Mouse (Mus musculus) retina, postnatal 1 day (tissue): ENCODE measurements at regions not wholly inside any gene's neighbourhood (a gene's known extent, or its start where the extent isn't known, plus 50 kb on each side); places are given as distances from the start of the nearest gene placed in this dataset.
A peak's percentile ranks its signal among the peaks of the same experiment; 100 is the strongest.

Experiments
- DNase-seq: peaks from one replicate; pipeline ENCODE4 v3.0.0-alpha.2; 2012

- DNase-seq, result no peak
Measured at GRCm38 (mm10) chr2:116942321-116942791, 63.9 kb downstream of the Tmco5 start.

- no peak for DNase-seq
Measured at GRCm38 (mm10) chr2:116948538-116948937, 70.0 kb downstream of the Tmco5 start.

- DNase-seq, result no peak
Measured at GRCm38 (mm10) chr2:116949741-116950140, 71.2 kb downstream of the Tmco5 start.

DNA sequence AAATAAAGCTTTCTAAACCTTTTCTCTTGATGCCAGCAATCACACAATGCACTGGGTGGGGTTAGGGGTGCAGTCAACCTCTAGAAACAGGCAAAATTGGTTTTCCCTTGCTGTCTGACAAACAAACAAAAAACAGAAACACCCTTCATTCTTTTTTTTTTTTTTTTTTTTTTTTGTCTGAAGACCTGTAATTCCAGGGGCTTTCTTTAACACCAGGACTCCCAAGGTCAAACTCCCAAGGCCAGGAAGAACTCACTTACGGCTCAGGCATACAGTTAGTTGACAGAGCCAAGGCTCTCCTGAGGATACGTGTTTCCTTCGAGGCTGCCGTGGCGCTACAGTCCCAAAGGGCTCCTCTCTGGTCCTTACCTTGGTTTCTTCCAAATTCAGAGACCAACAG lies 71.7 kb downstream of the Tmco5 start:
- DNase-seq, result no peak

DNA sequence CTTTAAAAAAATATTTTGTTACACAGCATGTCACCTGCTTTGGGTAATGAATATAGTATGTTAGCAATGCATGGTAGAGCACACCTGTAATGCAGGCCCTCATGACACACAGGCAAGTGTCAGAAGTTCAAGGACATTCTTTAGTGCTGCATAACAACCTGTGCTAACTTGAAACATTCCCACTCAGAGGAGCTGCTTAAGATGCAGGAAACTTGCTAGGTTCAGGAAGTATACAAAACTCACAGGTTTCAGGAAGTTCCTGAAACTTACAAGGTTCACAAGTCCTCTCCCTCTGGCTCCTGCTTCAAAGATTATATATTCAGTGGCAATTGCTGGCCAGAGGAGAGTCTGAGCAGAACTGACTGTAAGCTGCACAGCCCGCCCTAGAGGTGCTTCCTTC lies 73.0 kb downstream of the Tmco5 start:
- DNase-seq, result no peak

- no peak for DNase-seq
Measured at GRCm38 (mm10) chr2:116954280-116954679, 75.8 kb downstream of the Tmco5 start.

GRCm38 (mm10) chr2:116954896-116955295 lies 76.4 kb downstream of the Tmco5 start:
- no peak for DNase-seq

DNA sequence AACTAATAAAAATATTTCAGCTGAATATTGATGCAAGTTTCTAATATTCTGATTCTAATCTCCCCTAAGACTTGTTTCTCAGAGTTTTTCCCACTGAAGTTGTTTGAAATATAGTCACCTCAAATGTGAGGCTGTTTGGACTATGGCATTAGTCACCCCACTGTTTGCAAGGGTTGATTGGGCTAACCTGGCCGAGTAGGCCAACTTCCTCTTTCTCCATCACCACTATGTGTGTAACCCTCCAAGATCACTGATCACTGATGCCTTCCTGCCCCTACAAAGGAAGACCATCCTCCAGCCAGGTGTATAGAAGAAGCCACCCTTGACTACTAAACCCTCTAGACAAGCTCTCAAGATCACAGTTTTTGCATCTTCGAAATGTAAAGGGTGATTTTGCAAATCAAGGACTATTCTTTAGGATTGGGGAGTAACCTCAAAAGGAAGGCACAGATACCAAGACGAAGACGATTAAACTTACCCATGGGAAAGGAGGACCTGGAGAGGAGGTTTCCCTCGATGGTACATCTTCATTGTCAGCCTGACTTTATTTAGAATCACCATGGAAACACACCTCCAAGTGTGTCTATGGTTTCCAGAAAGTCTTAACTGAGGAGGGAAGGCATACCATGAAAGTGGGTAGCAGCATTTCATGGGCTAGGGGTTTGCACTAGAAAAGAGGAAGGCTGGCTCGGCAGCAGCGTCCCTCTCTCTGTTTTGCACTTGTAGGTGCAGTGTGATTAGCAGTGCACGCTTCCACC lies 84.8 kb downstream of the Tmco5 start:
- no peak for DNase-seq

GRCm38 (mm10) chr2:116966266-116966665 lies 87.8 kb downstream of the Tmco5 start:
- DNase-seq, result no peak

- peak; percentile 55 for DNase-seq
Measured at GRCm38 (mm10) chr2:116971666-116972613, 93.4 kb downstream of the Tmco5 start.

- peak; percentile 64 for DNase-seq
Measured at GRCm38 (mm10) chr2:116972614-116972985, 94.1 kb downstream of the Tmco5 start.

- DNase-seq, result no peak
Measured at GRCm38 (mm10) chr2:116973441-116973840, 95.0 kb downstream of the Tmco5 start.

GRCm38 (mm10) chr2:116974152-116974551 lies 95.7 kb downstream of the Tmco5 start:
- no peak for DNase-seq

DNA sequence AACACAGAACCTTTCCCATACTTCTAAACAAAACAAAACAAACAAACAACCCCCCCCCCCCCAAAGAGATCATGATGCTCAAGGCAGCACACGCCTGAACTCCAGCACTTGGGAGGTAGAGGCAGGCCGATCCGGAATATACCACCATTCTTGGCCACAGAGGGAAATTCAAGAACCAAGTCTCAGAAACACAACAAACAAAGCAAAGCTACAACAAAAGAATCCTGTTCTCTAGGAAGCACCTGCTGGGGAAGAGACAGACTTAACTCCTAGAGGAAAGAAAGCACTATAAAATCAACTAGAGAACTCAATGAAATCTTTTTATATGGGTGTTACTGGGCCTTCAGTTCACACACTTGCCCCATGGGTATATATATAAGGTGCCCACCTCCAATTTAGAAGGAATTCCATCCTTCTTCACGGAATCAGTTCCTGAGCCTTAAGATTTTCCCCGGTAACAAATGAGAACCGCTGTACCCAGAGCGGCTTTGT lies 96.1 kb downstream of the Tmco5 start:
- peak; percentile 51 for DNase-seq

- DNase-seq, result no peak
Measured at GRCm38 (mm10) chr2:116975091-116975600, 96.7 kb downstream of the Tmco5 start.

- peak; percentile 98 for DNase-seq
Measured at GRCm38 (mm10) chr2:116975601-116976431, 97.3 kb downstream of the Tmco5 start.

- DNase-seq, result no peak
Measured at GRCm38 (mm10) chr2:116976432-116976750, 97.9 kb downstream of the Tmco5 start.

GRCm38 (mm10) chr2:116976951-116977503 lies 98.5 kb downstream of the Tmco5 start:
- peak; percentile 29 for DNase-seq

DNA sequence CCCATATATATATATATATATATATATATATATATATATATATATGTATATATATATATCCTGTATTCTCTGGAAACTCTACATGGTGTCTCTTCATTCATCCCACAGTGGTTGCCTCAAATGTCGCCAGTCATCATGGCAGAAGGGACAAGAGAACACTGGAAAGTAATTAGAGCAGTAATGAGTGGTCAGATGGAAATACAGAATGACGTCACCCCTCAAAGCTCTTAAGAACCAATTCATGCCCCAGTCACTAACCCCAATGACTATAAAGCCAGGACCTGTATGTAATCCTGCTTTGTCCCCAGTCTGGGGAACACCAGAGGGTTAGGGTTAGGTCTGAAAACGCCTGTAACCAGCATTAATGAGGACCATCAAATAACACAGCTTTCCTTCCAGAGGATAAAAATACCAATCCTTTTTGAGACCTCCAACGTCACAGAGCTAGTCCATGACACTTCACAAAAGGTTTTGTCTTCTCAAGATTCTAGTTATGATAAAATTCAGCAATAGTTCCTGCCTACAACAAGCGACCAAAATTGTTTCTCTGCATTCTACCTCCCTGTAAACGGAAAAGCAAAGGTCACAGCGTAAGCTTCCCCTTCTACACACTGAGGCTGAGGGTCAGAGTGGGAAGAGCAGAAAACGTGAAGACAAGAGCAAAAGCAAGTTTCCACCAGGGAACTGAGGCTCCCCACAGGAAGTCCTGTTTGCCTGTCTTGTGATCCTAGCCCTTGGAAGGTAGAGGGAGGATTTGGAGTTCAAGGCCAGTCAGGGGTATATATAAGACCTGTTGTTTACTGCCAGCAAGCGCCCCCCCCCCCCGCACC lies 99.5 kb downstream of the Tmco5 start:
- peak; percentile 86 for DNase-seq

- DNase-seq, result peak; percentile 24
Measured at GRCm38 (mm10) chr2:116978809-116979208, 100.3 kb downstream of the Tmco5 start.
